Mouse (Mus musculus): ENCODE data around the gene Psmd5.

- no peak for TF ChIP-seq POLR2A (IDR thresholded peaks at IDR 0.05; ENCODE audit: extremely low read depth, insufficient read depth, low read length)
- TF ChIP-seq CTCF (IDR thresholded peaks at IDR 0.05; ENCODE audit: extremely low read depth, insufficient read depth, low read length) = no peak
These were observed 19.2 kb upstream of the Psmd5 start for GRCm38 (mm10) chr2:34893950-34894349.

Measured in cortical plate, adult 2 months (tissue).